Mouse (Mus musculus): ENCODE results near the gene Plxna4. TPM values are rescaled to one million over a fixed set of nuclear protein-coding genes. Genes with fewer than 3 reads are reported as not detected.

Plxna4 gene
- polyA plus RNA-seq, 1 experiment from 2014 or later: 6.1 TPM

DNA sequence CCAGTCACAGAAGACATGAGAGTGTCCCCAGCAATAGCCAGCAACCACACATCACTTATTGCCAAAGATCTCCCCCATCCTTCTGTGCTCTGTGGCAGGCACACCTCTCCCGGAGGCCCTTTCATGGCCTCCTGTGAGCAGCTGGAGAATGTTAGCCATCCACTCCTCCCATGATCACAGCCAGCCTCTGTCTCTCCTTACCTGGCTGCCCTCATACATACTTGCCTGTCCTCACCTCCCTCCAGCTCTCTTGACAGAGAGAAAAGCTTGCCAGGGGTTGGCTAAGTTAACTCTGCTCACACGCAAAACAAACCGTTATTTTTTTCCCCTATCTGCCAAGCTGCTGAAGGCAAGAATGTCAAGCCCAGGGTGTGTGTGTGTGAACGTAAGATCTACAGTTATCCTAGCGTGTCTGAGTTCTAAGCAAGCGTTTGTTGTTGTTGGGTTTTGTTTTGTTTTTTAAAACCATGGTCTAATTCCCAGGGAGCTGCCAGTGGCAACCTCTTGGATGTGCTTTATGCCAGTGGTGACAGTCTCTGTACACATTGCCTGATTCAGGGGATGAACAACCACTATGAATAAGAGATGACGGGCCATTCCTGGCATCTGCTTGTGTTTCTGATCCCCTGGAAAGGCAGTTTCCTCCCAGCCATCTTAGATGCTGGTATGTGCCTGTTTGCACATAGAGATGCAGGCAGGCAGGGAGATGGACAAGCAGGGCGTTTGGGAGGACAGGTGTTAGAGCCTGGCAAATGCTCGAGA, 257.8 kb downstream of the Plxna4 start:
- Histone ChIP-seq H3K36me3 (ENCODE audit: control insufficient read depth, insufficient read depth, low read length) (no peaks in the 10 kb centered on the region), H3K4me2 (ENCODE audit: low read depth, low read length) (no peak overlapping the region), H3K4me1 (ENCODE audit: control insufficient read depth, insufficient read depth, low read length) (peaks cover 11% of the 10 kb centered on the region; the same call in 1 of the 2 replicates), H3K9me3 (ENCODE audit: control insufficient read depth, low read length) (no peaks in the 10 kb centered on the region), H3K9ac (ENCODE audit: low read depth, low read length) (no peak overlapping the region), H3K27ac (replicated peaks; ENCODE audit: low read depth, low read length) (no peak overlapping the region), H3K4me3 (ENCODE audit: low read depth, low read length) (no peak overlapping the region), H3K27me3 (replicated peaks; ENCODE audit: control insufficient read depth, insufficient read depth, low read length) (no peaks in the 10 kb centered on the region)
- DNase-seq (ENCODE audit: low spot score) (no peak), ATAC-seq (ENCODE audit: low read depth) (no peak)
- 58% methylated on average over 9 of the region's 9 CpGs for WGBS

DNA sequence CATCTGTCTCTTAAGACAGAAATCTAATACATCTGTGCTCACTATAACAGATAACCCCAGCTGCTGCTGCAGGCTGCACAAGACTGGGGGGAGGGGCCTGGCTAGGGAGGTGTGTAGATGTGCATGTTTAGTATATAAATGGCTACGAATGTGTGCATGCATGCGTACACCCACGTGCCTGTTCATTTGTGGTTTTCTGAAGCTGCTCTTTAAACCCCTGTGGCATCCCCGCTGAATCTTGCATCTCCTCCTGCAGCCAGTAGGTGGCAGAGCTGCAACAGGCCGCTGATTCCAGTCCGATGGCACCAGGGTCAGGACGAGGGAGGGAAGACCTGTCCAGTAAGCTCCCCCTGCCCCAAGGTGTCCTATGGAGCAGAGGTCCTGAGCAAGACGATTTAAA, 260.0 kb downstream of the Plxna4 start:
- H3K4me1 ChIP-seq (ENCODE audit: control insufficient read depth, insufficient read depth, low read length): peaks cover 11% of the 10 kb centered on the region; the same call in 1 of the 2 replicates
- peak; percentile 70 for ATAC-seq (ENCODE audit: low read depth)
- H3K27ac ChIP-seq (replicated peaks; ENCODE audit: low read depth, low read length): no peak overlapping the region
- H3K27me3 ChIP-seq (replicated peaks; ENCODE audit: control insufficient read depth, insufficient read depth, low read length): no peaks in the 10 kb centered on the region
- peak; percentile 69 for DNase-seq (ENCODE audit: low spot score)
- no peaks in the 10 kb centered on the region for H3K9me3 ChIP-seq (ENCODE audit: control insufficient read depth, low read length)
- H3K4me2 ChIP-seq (ENCODE audit: low read depth, low read length): no peak overlapping the region; the same call in 1 of the 2 replicates
- H3K36me3 ChIP-seq (ENCODE audit: control insufficient read depth, insufficient read depth, low read length): no peaks in the 10 kb centered on the region
- no peak overlapping the region for H3K9ac ChIP-seq (ENCODE audit: low read depth, low read length)
- WGBS: 2% methylated on average over 8 of the region's 8 CpGs
- H3K4me3 ChIP-seq (ENCODE audit: low read depth, low read length): no peak overlapping the region

DNA sequence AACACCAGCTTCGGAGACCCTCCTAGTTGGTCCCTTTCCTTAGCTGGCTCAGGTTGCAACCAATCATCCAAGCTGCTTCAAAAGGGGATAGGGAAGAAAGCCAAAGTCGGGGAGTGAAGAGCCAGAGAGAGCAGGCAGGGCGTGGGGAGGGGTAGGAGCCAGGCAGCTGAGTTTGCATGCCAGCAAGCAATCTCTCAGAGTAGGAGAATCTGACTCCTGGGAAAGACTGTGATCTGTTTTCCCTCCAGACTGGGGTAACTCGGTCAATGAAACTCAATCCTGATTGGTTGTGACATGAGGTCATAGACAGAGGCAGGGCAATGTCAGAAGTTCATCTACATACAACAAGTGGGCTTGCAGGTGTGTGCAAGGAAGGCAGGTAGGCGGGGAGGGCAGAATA, 260.8 kb downstream of the Plxna4 start:
- Histone ChIP-seq H3K4me2 (ENCODE audit: low read depth, low read length) (no peak overlapping the region), H3K27me3 (replicated peaks; ENCODE audit: control insufficient read depth, insufficient read depth, low read length) (no peaks in the 10 kb centered on the region), H3K4me1 (ENCODE audit: control insufficient read depth, insufficient read depth, low read length) (peaks cover 11% of the 10 kb centered on the region; the same call in 1 of the 2 replicates), H3K36me3 (ENCODE audit: control insufficient read depth, insufficient read depth, low read length) (no peaks in the 10 kb centered on the region), H3K9me3 (ENCODE audit: control insufficient read depth, low read length) (no peaks in the 10 kb centered on the region), H3K9ac (ENCODE audit: low read depth, low read length) (no peak overlapping the region), H3K4me3 (ENCODE audit: low read depth, low read length) (no peak overlapping the region), H3K27ac (replicated peaks; ENCODE audit: low read depth, low read length) (no peak overlapping the region)
- WGBS: 6% methylated on average over 5 of the region's 5 CpGs
- ATAC-seq (ENCODE audit: low read depth) (peak; percentile 50; the same call in 1 of the 2 replicates), DNase-seq (ENCODE audit: low spot score) (peak; percentile 74)

DNA sequence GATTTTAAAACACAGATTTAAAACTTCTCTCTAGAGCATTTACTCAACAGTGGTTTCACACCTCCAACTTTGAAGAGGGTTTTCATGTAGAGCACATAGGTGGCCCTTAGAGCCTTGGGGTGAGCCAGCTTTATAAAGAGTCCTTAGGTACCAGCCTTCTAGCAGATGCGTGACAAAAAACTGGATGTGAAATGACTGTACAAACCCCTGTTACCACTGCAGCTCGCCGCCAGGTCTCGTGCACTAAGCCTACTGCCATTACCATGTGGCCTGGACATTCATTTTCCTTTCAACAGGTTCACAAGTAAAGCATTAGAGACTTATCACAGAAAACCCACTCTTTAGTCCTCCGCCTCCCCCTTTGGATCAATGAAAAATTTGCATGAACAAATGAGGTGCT, 261.6 kb downstream of the Plxna4 start:
- Histone ChIP-seq H3K4me1 (ENCODE audit: control insufficient read depth, insufficient read depth, low read length) (peaks cover 11% of the 10 kb centered on the region; the same call in 1 of the 2 replicates), H3K9ac (ENCODE audit: low read depth, low read length) (no peak overlapping the region), H3K27ac (replicated peaks; ENCODE audit: low read depth, low read length) (no peak overlapping the region), H3K36me3 (ENCODE audit: control insufficient read depth, insufficient read depth, low read length) (no peaks in the 10 kb centered on the region), H3K27me3 (replicated peaks; ENCODE audit: control insufficient read depth, insufficient read depth, low read length) (no peaks in the 10 kb centered on the region), H3K9me3 (ENCODE audit: control insufficient read depth, low read length) (no peaks in the 10 kb centered on the region), H3K4me2 (ENCODE audit: low read depth, low read length) (no peak overlapping the region), H3K4me3 (ENCODE audit: low read depth, low read length) (no peak overlapping the region)
- DNase-seq (ENCODE audit: low spot score) (no peak), ATAC-seq (ENCODE audit: low read depth) (no peak)
- WGBS: 95% methylated on average over 5 of the region's 5 CpGs

DNA sequence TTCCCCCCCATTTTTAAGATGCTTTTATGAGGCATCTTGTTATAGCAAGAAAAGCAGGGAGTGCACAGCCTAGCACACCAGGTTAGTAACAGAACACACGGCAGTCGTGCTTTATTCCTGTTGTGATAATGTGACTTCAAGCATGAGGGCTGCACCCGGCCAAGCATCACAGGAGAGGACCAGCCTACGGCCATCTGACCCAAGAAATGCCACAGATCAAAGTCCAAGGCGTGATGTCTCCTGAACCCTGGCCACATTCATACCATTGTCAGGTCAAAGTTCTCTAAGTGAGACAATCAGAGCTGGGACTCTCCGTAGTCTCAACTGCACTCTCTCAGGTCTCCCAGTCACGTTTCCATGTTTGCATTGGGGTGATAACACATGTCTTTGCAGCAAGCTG, 262.1 kb downstream of the Plxna4 start:
- 81% methylated on average over 7 of the region's 7 CpGs for WGBS
- no peak for ATAC-seq (ENCODE audit: low read depth)
- DNase-seq (ENCODE audit: low spot score): no peak

DNA sequence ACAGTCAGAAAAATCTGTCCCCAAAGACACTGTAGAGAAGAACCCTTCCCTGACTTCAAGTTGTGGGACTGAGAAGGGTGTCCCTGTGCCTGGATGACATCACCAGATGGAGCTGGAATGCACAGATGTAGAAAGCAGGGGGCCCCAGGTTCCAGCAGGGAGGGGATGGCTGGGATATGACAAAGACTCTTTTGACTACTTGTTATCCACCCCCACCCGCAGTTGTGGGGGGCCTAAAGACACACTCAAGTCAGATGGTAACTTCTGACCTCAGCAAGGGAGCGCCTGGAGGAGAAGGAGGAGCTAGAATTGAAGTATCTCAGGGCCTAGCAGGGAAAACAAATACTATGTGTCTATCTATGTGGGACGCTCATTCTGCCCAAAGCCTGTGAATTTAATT, 266.8 kb downstream of the Plxna4 start:
- Histone ChIP-seq H3K27me3 (replicated peaks; ENCODE audit: control insufficient read depth, insufficient read depth, low read length) (no peaks in the 10 kb centered on the region), H3K4me1 (ENCODE audit: control insufficient read depth, insufficient read depth, low read length) (no peaks in the 10 kb centered on the region), H3K4me3 (ENCODE audit: low read depth, low read length) (no peak overlapping the region), H3K4me2 (ENCODE audit: low read depth, low read length) (no peak overlapping the region), H3K36me3 (ENCODE audit: control insufficient read depth, insufficient read depth, low read length) (no peaks in the 10 kb centered on the region), H3K27ac (replicated peaks; ENCODE audit: low read depth, low read length) (no peak overlapping the region), H3K9me3 (ENCODE audit: control insufficient read depth, low read length) (no peaks in the 10 kb centered on the region), H3K9ac (ENCODE audit: low read depth, low read length) (no peak overlapping the region)
- WGBS: 36% methylated on average over 3 of the region's 3 CpGs
- DNase-seq (ENCODE audit: low spot score) (peak; percentile 34), ATAC-seq (ENCODE audit: low read depth) (peak; percentile 33; the same call in 1 of the 2 replicates)

More for the DNA sequence above, 262.1 kb downstream of the Plxna4 start:
- Histone ChIP-seq H3K4me1 (ENCODE audit: control insufficient read depth, insufficient read depth, low read length) (peaks cover 11% of the 10 kb centered on the region; the same call in 1 of the 2 replicates), H3K36me3 (ENCODE audit: control insufficient read depth, insufficient read depth, low read length) (no peaks in the 10 kb centered on the region), H3K27ac (replicated peaks; ENCODE audit: low read depth, low read length) (no peak overlapping the region), H3K9ac (ENCODE audit: low read depth, low read length) (no peak overlapping the region), H3K9me3 (ENCODE audit: control insufficient read depth, low read length) (no peaks in the 10 kb centered on the region), H3K4me3 (ENCODE audit: low read depth, low read length) (no peak overlapping the region), H3K27me3 (replicated peaks; ENCODE audit: control insufficient read depth, insufficient read depth, low read length) (no peaks in the 10 kb centered on the region), H3K4me2 (ENCODE audit: low read depth, low read length) (no peak overlapping the region)

DNA sequence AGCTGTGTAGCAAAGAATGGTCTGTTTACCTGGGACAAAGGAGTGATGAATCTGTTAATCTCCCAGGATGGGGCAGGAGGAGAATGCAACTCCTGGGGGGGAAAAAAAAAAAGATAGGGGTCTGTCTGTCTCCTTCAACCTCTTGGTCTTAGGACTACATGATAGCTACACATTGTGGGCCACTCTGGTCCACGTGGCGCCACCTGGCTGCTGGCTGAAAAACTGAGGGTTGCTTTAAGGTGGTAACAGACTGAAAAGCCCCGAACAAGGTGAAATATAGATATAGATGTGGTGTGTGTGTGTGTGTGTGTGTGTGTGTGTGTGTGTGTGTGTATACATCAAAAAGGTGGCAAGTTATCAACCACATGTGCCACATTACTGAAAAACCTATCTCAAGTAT, 267.7 kb downstream of the Plxna4 start:
- DNase-seq (ENCODE audit: low spot score): no peak

DNA sequence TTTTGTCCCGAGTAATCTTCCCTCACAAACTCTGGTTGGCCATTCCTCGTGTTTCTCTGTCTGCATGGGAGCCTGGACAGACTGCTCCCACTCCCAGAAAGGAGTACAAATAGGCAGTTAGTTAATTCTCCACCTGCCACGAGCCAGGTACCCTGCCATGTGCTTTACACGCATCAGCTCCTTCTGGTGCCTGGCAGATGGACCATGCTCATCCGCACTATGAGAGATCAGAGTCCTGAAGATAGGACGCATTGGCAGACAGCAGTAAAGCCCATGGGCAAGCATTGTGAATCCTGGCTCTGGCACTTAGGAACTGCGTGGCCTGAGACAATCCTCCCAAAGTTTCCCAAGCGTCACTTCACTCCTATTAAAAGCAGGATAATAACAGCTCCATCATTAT, 270.5 kb downstream of the Plxna4 start:
- H3K4me3 ChIP-seq (ENCODE audit: low read depth, low read length): no peak overlapping the region
- no peak overlapping the region for H3K27ac ChIP-seq (replicated peaks; ENCODE audit: low read depth, low read length)
- H3K4me2 ChIP-seq (ENCODE audit: low read depth, low read length): no peak overlapping the region
- no peaks in the 10 kb centered on the region for H3K36me3 ChIP-seq (ENCODE audit: control insufficient read depth, insufficient read depth, low read length)
- H3K9ac ChIP-seq (ENCODE audit: low read depth, low read length): no peak overlapping the region
- no peaks in the 10 kb centered on the region for H3K9me3 ChIP-seq (ENCODE audit: control insufficient read depth, low read length)
- DNase-seq (ENCODE audit: low spot score) (no peak), ATAC-seq (ENCODE audit: low read depth) (no peak)
- 79% methylated on average over 8 of the region's 8 CpGs for WGBS
- H3K27me3 ChIP-seq (replicated peaks; ENCODE audit: control insufficient read depth, insufficient read depth, low read length): no peaks in the 10 kb centered on the region
- H3K4me1 ChIP-seq (ENCODE audit: control insufficient read depth, insufficient read depth, low read length): no peaks in the 10 kb centered on the region

More for the DNA sequence above, 267.7 kb downstream of the Plxna4 start:
- Histone ChIP-seq H3K36me3 (ENCODE audit: control insufficient read depth, insufficient read depth, low read length) (no peaks in the 10 kb centered on the region), H3K4me3 (ENCODE audit: low read depth, low read length) (no peak overlapping the region), H3K4me2 (ENCODE audit: low read depth, low read length) (no peak overlapping the region), H3K27ac (replicated peaks; ENCODE audit: low read depth, low read length) (no peak overlapping the region), H3K9me3 (ENCODE audit: control insufficient read depth, low read length) (no peaks in the 10 kb centered on the region), H3K27me3 (replicated peaks; ENCODE audit: control insufficient read depth, insufficient read depth, low read length) (no peaks in the 10 kb centered on the region), H3K4me1 (ENCODE audit: control insufficient read depth, insufficient read depth, low read length) (no peaks in the 10 kb centered on the region), H3K9ac (ENCODE audit: low read depth, low read length) (no peak overlapping the region)
- WGBS: 43% methylated on average over 3 of the region's 3 CpGs
- ATAC-seq (ENCODE audit: low read depth): no peak

DNA sequence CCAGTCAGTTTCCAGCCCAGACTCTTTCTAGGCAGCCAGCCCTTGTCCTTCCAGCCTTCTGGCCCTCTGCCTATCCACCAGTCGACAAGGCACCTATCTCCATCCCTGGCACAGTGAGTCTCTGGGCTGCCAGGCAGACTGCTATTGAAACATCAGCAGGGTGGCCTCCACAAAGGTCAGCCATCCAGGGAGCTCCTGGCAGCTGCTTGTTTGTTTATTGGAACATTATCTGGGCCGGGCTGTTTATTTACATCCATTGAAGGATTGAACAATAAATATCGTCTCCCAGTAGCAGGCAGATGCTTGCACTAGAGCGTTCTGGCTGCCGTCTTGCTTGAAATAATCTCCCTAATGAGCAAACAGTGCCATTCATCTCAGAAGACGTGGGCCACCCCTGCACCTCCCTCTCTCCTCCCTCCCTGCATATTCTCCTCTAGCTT, 273.0 kb downstream of the Plxna4 start:
- Histone ChIP-seq H3K36me3 (ENCODE audit: control insufficient read depth, insufficient read depth, low read length) (no peaks in the 10 kb centered on the region), H3K9me3 (ENCODE audit: control insufficient read depth, low read length) (no peaks in the 10 kb centered on the region), H3K4me2 (ENCODE audit: low read depth, low read length) (no peak overlapping the region), H3K4me1 (ENCODE audit: control insufficient read depth, insufficient read depth, low read length) (no peaks in the 10 kb centered on the region), H3K27ac (replicated peaks; ENCODE audit: low read depth, low read length) (no peak overlapping the region), H3K9ac (ENCODE audit: low read depth, low read length) (no peak overlapping the region), H3K27me3 (replicated peaks; ENCODE audit: control insufficient read depth, insufficient read depth, low read length) (no peaks in the 10 kb centered on the region), H3K4me3 (ENCODE audit: low read depth, low read length) (no peak overlapping the region)
- no peak for ATAC-seq (ENCODE audit: low read depth)
- no peak for DNase-seq (ENCODE audit: low spot score)
- WGBS: 61% methylated on average over 6 of the region's 6 CpGs
